Mouse (Mus musculus): ENCODE results near the gene Zfp955b. TPM values are rescaled to one million over a fixed set of nuclear protein-coding genes. Genes with fewer than 3 reads are reported as not detected.

The Zfp955b gene
- polyA plus RNA-seq, 1 experiment from 2014 or later: 14.0 TPM

Other genes with a start within 250 kb of the Zfp955b start
- gene 4921501E09Rik, start 221.5 kb upstream of the Zfp955b start, polyA plus RNA-seq (2014; fragmentation: Nextera tagmentation; extraction: Ambion mirVana): not detected in 2 replicates
- 24.4 and 26.6 TPM in 2 replicates for gene Zfp563, start 200.2 kb upstream of the Zfp955b start, polyA plus RNA-seq (2014; fragmentation: Nextera tagmentation; extraction: Ambion mirVana)
- gene Morc2b, start 149.9 kb upstream of the Zfp955b start, polyA plus RNA-seq (2014; fragmentation: Nextera tagmentation; extraction: Ambion mirVana): 0.22 TPM in 1 of 2 replicates, not detected in the other
- gene Olfr55, start 121.1 kb upstream of the Zfp955b start, polyA plus RNA-seq (2014; fragmentation: Nextera tagmentation; extraction: Ambion mirVana): not detected in 2 replicates
- not detected in 2 replicates for gene Olfr239, start 98.2 kb upstream of the Zfp955b start, polyA plus RNA-seq (2014; fragmentation: Nextera tagmentation; extraction: Ambion mirVana)
- not detected in 2 replicates for gene Olfr1564, start 67.9 kb upstream of the Zfp955b start, polyA plus RNA-seq (2014; fragmentation: Nextera tagmentation; extraction: Ambion mirVana)
- 28.7 and 29.8 TPM in 2 replicates for gene Zfp955a, start 34.4 kb upstream of the Zfp955b start, polyA plus RNA-seq (2014; fragmentation: Nextera tagmentation; extraction: Ambion mirVana)
- 0.04 TPM in 1 of 2 replicates, not detected in the other for gene Olfr63, start 24.9 kb upstream of the Zfp955b start, polyA plus RNA-seq (2014; fragmentation: Nextera tagmentation; extraction: Ambion mirVana)
- 33.4 and 38.3 TPM in 2 replicates for gene Zfp81, start 69.3 kb downstream of the Zfp955b start, polyA plus RNA-seq (2014; fragmentation: Nextera tagmentation; extraction: Ambion mirVana)
- gene Zfp101, start 105.1 kb downstream of the Zfp955b start, polyA plus RNA-seq (2014; fragmentation: Nextera tagmentation; extraction: Ambion mirVana): 21.1 and 23.3 TPM in 2 replicates
- not detected in 2 replicates for gene Actl9, start 143.4 kb downstream of the Zfp955b start, polyA plus RNA-seq (2014; fragmentation: Nextera tagmentation; extraction: Ambion mirVana)
- gene Adamts10, start 234.7 kb downstream of the Zfp955b start, polyA plus RNA-seq (2014; fragmentation: Nextera tagmentation; extraction: Ambion mirVana): 20.6 and 28.0 TPM in 2 replicates

Data from forebrain, embryonic 14.5 days (tissue).